Mouse (Mus musculus): Measurements from ENCODE around the gene Olfr968. TPM values are rescaled to one million over a fixed set of nuclear protein-coding genes. Genes with fewer than 3 reads are reported as not detected.

The Olfr968 gene
- polyA plus RNA-seq (2021; fragmentation: Nextera tagmentation) = not detected in 2 replicates
- long read RNA-seq, experiment 1 = 0 reads
- long read RNA-seq, experiment 2 = 0 reads

GRCm38 (mm10) chr9:39783153-39783552 lies at the start of gene Olfr968:
Gene Olfr968 (minus strand): TSS chr9:39783253.

GRCm38 (mm10) chr9:39808560-39808959 lies 25.5 kb upstream of the Olfr968 start, which contains the start of gene Olfr970:
Gene Olfr970 (plus strand): TSS chr9:39808860.

GRCm38 (mm10) chr9:39790558-39790957 lies 7.5 kb upstream of the Olfr968 start, which contains the start of gene Olfr969:
Gene Olfr969 (plus strand): TSS chr9:39790945.

GRCm38 (mm10) chr9:39745949-39746348 lies 37.1 kb downstream of the Olfr968 start, which contains the start of gene Olfr967:
Gene Olfr967 (plus strand): TSS chr9:39746249.

GRCm38 (mm10) chr9:39730678-39731077 lies 52.4 kb downstream of the Olfr968 start, which contains the start of gene Olfr150:
Gene Olfr150 (plus strand): TSS chr9:39730978.

Other genes with a start within 250 kb of the Olfr968 start
- gene Olfr958, start 229.2 kb downstream of the Olfr968 start, polyA plus RNA-seq (2021; fragmentation: Nextera tagmentation) = not detected in 2 replicates
- not detected in 2 replicates for gene Olfr959, start 207.7 kb downstream of the Olfr968 start, polyA plus RNA-seq (2021; fragmentation: Nextera tagmentation)
- gene AW551984, start 178.8 kb downstream of the Olfr968 start, polyA plus RNA-seq (2021; fragmentation: Nextera tagmentation) = 1.6 and 3.6 TPM in 2 replicates
- not detected in 2 replicates for gene Olfr148, start 172.6 kb downstream of the Olfr968 start, polyA plus RNA-seq (2021; fragmentation: Nextera tagmentation)
- not detected in 2 replicates for gene Olfr960, start 161.9 kb downstream of the Olfr968 start, polyA plus RNA-seq (2021; fragmentation: Nextera tagmentation)
- gene Olfr961, start 138.2 kb downstream of the Olfr968 start, polyA plus RNA-seq (2021; fragmentation: Nextera tagmentation) = not detected in 2 replicates
- not detected in 2 replicates for gene Olfr963, start 116.0 kb downstream of the Olfr968 start, polyA plus RNA-seq (2021; fragmentation: Nextera tagmentation)
- gene Olfr149, start 76.1 kb downstream of the Olfr968 start, polyA plus RNA-seq (2021; fragmentation: Nextera tagmentation) = not detected in 2 replicates
- gene Olfr965, start 71.9 kb downstream of the Olfr968 start, polyA plus RNA-seq (2021; fragmentation: Nextera tagmentation) = not detected in 2 replicates
- gene Olfr150, start 52.3 kb downstream of the Olfr968 start, polyA plus RNA-seq (2021; fragmentation: Nextera tagmentation) = not detected in 2 replicates
- not detected in 2 replicates for gene Olfr967, start 37.0 kb downstream of the Olfr968 start, polyA plus RNA-seq (2021; fragmentation: Nextera tagmentation)
- not detected in 2 replicates for gene Olfr969, start 7.7 kb upstream of the Olfr968 start, polyA plus RNA-seq (2021; fragmentation: Nextera tagmentation)
- not detected in 2 replicates for gene Olfr970, start 25.6 kb upstream of the Olfr968 start, polyA plus RNA-seq (2021; fragmentation: Nextera tagmentation)
- gene Olfr971, start 53.6 kb upstream of the Olfr968 start, polyA plus RNA-seq (2021; fragmentation: Nextera tagmentation) = not detected in 2 replicates
- not detected in 2 replicates for gene Olfr972, start 83.2 kb upstream of the Olfr968 start, polyA plus RNA-seq (2021; fragmentation: Nextera tagmentation)
- gene Olfr229, start 124.1 kb upstream of the Olfr968 start, polyA plus RNA-seq (2021; fragmentation: Nextera tagmentation) = not detected in 2 replicates
- gene Olfr974, start 154.2 kb upstream of the Olfr968 start, polyA plus RNA-seq (2021; fragmentation: Nextera tagmentation) = not detected in 2 replicates
- gene Olfr975, start 168.8 kb upstream of the Olfr968 start, polyA plus RNA-seq (2021; fragmentation: Nextera tagmentation) = not detected in 2 replicates
- not detected in 2 replicates for gene Olfr976, start 177.9 kb upstream of the Olfr968 start, polyA plus RNA-seq (2021; fragmentation: Nextera tagmentation)
- not detected in 2 replicates for gene Olfr978, start 208.9 kb upstream of the Olfr968 start, polyA plus RNA-seq (2021; fragmentation: Nextera tagmentation)
- gene Olfr979, start 220.2 kb upstream of the Olfr968 start, polyA plus RNA-seq (2021; fragmentation: Nextera tagmentation) = not detected in 2 replicates
- not detected in 2 replicates for gene Olfr980, start 226.3 kb upstream of the Olfr968 start, polyA plus RNA-seq (2021; fragmentation: Nextera tagmentation)
- not detected in 2 replicates for gene Olfr981, start 238.2 kb upstream of the Olfr968 start, polyA plus RNA-seq (2021; fragmentation: Nextera tagmentation)

Data from left cerebral cortex, adult 6 months (tissue).